Mouse (Mus musculus) inflammation-experienced regulatory T-cells, adult 16 weeks (primary cell): ENCODE measurements around the gene Npdc1. TPM values are rescaled to one million over a fixed set of nuclear protein-coding genes. Genes with fewer than 3 reads are reported as not detected.

Experiments
- polyA plus RNA-seq: library from polyadenylated mRNA; unstranded; fragments of 100-300 nt; shearing (Covaris generic); gene quantifications from one replicate; pipeline ENCODE4 v1.2.1, GENCODE M21; 2017

Npdc1 gene
- 3.4 TPM for polyA plus RNA-seq

DNA sequence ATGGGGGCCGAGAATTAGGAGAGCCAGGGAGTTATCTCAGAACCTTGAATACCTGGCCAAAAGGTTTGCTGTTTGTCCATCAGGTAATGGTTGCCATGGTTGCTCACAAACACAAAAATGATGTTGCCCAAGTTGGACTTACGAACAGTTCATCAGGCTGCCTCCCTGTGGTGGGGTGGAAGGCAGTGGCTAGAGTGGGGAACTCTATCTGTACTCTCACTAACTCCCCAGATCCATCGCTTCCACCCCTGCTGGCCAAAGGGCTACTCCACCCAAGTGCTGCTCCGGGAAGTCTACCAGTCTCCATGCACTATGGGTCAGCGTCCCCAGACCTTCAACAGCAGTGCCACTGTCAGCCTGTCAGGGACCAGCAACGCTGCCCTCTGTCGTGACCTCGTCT lies at the start of gene Npdc1:
Gene Npdc1 (plus strand): TSS at position 301 of the 400 bp plus-strand sequence.

DNA sequence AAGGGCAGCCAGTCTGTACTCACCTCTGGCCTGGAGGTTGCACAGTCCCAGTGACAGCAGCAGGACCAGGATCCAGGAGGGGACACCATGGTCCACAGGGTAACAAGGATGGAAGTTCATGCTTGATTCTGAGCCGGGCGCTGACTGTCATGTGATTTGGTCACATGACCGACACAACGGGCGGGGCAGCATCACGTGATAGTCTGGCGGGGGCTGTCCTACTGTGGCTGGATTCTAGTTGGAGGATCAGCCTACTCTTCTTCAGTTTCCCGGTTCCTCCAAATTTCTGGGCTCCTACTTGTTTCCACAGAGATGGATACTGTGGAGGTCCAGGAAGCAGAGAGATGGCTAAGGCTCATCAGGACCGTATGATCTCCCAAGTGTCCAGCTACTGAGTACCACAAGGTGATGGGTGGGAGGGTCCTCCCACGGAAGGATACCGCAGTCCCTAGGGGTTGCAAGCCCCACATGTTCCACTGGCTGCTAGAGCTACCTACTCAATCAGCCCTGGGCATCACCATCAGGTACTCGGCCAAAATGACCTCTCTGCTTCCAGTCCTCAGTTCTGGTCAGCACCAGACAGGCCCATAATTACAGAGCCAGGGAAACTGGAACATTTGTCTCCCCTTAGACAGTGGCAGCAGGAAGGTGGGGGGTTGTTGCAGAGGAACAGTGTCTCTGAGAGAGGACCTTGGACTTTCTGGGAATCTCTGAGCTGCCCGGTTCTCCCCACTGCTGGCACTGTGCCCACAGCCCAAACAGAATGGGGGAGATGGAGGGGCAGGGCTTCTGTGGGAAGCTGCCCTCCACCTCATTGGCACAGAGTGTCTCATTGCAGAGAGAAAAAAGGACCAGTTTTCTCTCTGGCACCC lies 42.7 kb upstream of the Npdc1 start, which contains the start of gene Dpp7:
Gene Dpp7 (minus strand): TSS at position 152 of the 872 bp plus-strand sequence.

DNA sequence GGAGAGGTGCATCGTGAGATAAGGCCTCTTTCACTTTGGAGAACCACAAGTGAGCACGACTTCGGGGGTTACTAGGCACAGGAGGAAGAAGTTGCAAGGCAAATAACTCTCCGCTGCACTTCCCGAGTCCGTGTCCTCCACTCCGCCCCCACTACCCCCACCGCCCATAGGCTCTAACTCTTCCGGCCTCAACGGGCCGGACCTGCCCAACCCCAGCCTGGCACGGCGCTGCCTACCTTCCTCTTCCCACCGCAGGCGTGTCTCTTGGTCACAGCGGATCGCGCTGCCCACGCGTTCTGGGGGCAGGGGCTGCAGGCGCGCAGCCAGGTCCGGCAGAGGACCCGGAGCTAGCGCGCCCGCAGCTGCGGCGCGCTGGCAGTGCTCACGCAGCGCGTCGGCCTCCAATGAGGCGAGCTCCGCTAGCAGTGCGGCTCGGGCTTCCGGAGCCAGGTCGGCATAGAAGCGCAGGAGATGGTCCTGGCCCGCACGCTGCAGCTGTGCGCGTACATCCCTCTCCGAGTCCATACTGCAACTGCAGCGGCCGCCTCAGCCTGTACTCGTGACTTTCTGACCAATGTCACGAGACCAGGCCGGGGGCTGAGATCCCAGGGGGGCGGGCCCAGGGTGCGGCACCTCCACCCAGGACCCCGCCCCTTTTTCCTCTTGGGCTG lies 33.9 kb upstream of the Npdc1 start, which contains the start of gene Uap1l1:
Gene Uap1l1 (minus strand): TSS at position 592 of the 671 bp plus-strand sequence.

DNA sequence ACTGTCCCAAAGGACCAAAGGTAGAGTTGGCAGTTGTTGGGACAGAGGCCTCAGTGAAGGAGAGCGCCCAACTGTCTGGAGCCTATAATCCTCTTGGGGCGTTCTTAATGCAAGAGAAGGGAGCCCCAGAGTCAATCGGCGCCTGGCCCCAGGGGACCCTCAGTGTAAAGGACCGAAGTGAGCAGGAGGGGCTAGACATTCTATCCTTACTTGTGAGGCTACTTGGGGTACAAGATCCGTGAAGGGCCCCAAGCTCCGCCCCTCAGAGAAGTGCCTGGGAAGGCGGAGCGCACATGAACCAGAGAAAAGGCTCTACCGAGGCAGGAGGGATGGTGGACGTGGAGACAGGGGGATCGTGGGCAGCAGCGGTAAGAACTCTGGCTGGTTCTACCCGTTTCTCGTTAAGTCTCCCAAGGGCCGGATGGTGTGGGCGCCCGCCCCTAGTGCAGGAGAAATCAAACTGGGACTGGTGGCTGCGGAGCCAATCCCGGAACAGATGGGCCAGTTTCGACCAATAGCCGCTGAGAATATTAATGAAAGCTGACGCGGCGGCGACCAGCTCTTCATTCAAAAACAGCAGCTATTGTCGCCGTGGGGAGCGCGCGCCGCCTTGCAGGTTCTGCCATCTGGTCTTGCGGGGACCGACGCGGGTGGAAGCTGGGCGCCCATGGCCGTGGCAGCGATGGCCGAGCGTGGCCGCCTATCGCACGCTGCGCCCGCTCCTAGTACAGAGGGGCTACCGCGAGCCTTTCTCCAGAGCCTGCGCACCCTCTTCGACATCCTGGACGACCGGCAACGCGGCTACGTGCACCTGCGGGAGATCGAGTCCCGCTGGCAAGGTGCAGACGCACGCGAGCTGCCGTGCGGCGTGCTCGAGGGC lies 27.1 kb upstream of the Npdc1 start, which contains the start of gene Sapcd2:
Gene Sapcd2 (plus strand): TSS at position 558 of the 880 bp plus-strand sequence.

DNA sequence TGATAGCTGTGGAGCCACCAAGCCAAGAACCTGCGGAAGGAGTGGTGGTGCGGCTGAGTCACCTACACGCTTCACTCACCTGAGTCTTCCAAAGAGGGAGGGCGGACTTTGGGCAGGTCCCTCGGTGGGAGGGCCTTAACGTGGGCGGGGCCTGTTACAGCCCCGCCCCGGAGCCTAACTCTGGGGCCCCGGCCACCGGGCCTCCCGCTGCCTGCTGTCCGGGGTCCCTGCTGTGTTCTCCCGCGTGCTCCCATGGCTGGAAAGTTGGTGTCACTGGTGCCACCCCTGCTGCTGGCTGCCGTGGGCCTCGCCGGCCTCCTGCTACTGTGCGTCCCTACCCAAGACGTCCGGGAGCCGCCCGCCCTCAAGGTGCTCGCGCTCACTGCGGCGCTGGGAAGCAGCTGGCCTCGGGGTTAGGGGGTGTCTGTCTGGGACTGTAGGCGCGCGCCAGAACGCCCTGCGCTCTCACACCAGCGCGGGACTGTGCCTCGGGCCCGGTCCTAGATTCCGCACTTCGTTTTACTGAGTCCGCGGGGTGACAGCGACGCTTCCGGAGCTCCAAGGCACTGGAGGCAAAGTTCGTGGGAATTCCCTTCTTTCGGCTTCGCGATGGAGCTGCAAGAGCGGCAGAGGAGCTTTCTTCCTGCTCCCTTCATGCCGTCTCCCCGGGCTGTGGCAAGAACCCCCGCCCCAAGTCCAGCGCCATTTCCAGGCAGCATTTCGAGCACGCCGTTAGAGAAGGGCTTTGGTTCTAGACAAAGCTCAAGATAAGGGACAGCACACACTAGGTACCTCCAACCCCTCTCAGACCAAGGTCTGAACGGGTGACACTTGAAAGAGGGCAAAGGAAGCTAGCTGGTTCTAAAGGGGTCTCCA lies 3.2 kb upstream of the Npdc1 start, which contains the start of gene Entpd2:
Gene Entpd2 (plus strand): TSS at position 154 of the 876 bp plus-strand sequence.

DNA sequence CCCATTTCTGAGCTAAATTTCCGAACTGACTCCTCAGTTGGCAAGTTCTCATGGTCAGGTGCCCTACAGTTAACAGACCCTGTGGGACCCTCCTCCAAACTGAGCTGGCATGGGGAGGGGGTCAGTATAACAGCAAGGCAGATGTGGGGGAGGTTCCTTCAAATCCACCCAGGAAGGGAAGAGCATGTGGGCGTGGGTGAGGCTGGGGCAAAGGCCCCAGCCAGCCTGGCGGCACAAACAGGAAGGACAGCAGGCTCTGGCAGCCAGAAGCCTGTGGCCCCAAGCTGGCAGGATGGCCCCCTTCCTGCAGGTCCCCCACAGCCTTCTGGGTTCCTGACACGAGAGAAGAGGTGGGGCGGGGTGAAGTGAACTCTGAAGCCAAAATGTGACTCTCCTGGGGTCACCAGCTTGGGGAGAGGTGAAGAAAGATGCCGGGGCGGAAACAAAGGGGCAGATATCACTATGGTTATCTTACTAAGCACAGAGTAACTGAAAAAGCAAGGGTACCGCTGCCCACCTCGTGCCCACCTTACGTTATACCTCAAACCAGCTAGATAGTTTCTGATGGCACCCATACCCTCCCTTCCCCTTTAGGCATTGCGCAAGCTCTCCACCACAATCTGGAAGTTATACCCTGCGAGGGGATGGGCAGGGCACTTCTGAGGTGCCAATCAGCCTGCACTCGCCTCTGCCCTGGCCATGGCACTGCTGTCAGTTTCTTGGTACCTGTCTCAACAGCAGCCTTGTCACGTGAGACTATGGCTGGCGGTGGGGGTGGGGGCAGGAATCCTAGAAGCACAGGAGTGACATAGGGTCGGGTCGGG lies 23.6 kb downstream of the Npdc1 start, which contains the start of gene Fut7:
Gene Fut7 (plus strand): TSS at position 681 of the 824 bp plus-strand sequence.

DNA sequence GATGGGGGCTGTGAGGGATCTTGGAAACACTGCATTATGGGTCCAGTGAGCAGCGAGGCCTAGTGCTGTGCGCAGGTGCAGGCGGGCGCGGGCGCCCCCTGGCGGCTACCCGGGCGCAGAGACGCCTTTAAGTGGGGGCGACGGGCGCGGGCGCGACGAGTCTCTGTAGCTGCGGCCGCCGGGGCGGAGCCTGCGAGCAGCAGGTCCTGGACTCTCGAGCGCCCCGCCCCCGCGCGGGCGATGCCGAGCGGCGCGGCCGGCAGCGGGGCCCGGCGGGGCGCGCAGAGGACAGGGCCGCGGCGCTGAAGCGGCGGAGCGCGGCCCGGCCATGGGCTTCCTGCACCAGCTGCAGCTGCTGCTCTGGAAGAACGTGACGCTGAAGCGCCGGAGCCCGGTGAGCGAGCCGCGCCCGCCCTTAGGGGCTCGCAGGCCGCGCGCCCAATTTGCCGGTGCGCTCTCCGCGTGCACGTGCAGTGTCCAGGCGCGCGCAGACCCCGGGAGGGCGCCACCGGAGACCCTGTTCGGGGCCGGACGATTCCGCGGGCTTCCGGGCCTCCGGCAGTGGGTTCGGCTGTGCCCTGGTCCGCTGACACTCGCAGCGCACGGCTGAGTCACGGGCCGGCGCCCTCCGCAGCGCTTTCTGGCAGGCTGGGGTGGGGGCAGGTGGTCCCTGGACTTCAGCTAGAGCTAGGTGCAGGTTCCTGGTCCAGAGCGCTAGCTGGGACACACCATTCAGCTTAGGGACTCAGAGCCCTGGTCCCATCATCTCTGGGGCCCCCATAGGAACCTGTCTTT lies 29.5 kb downstream of the Npdc1 start, which contains the start of gene Abca2:
Gene Abca2 (plus strand): TSS at position 262 of the 795 bp plus-strand sequence.

DNA sequence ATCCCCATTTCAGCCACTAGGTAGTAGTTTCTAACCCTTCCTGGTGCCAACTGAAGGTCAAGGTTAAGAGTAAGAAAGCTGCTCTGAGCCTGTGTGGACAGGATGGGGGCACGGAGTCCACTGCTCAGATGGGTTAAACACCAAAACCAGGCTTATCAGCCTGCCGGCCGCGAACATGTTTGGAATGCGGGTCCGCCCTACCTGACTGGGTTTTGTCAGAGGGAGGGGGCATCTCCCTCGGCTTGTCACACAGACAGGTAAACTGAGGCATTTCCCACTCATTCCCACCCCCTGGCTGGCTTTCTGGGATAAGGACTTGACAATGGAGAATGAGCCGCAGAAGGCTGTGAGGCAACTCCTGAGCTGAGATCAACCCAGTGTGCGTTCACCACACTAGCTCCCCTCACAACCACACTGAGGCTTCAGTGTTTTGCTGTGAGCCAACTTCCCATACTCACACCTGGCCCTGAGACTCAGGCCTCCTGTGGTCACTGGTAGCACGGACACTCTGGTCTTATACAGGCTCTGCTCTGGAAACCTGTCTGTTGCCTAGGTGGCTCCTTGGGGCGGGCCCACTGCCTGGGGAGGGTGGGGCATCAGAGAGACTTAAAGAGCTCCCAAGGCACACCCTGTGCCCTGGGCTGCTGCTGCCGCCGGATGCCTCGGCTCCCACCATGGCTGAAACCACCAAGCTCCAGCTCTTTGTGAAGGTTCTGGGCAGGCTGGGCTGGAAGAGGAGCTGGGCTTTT lies 57.2 kb downstream of the Npdc1 start, which contains the start of gene Clic3:
Gene Clic3 (plus strand): TSS at position 634 of the 749 bp plus-strand sequence.

Other genes starting within 250 kb of the Npdc1 start
- 0.72 TPM for gene Nrarp, start 218.6 kb upstream of the Npdc1 start, polyA plus RNA-seq
- 176 TPM for gene Tor4a, start 202.5 kb upstream of the Npdc1 start, polyA plus RNA-seq
- 202 TPM for gene Nelfb, start 187.9 kb upstream of the Npdc1 start, polyA plus RNA-seq
- not detected for gene Stpg3, start 184.7 kb upstream of the Npdc1 start, polyA plus RNA-seq
- 1.7 TPM for gene Fam166a, start 180.6 kb upstream of the Npdc1 start, polyA plus RNA-seq
- gene Tubb4b, start 174.6 kb upstream of the Npdc1 start, polyA plus RNA-seq: 214 TPM
- not detected for gene Slc34a3, start 165.0 kb upstream of the Npdc1 start, polyA plus RNA-seq
- not detected for gene Rnf224, start 162.6 kb upstream of the Npdc1 start, polyA plus RNA-seq
- gene Rnf208, start 157.1 kb upstream of the Npdc1 start, polyA plus RNA-seq: not detected
- gene Cysrt1, start 156.9 kb upstream of the Npdc1 start, polyA plus RNA-seq: not detected
- gene AL732309.1, start 152.5 kb upstream of the Npdc1 start, polyA plus RNA-seq: 8.7 TPM
- gene Tmem203, start 143.9 kb upstream of the Npdc1 start, polyA plus RNA-seq: 17.5 TPM
- 5.5 TPM for gene Tprn, start 136.7 kb upstream of the Npdc1 start, polyA plus RNA-seq
- 131 TPM for gene Ssna1, start 126.9 kb upstream of the Npdc1 start, polyA plus RNA-seq
- gene Anapc2, start 126.9 kb upstream of the Npdc1 start, polyA plus RNA-seq: 120 TPM
- not detected for gene Tmem210, start 111.2 kb upstream of the Npdc1 start, polyA plus RNA-seq
- gene Lrrc26, start 109.4 kb upstream of the Npdc1 start, polyA plus RNA-seq: not detected
- gene Grin1, start 80.2 kb upstream of the Npdc1 start, polyA plus RNA-seq: 0.10 TPM
- 23.8 TPM for gene Man1b1, start 67.0 kb upstream of the Npdc1 start, polyA plus RNA-seq
- gene Dpp7, start 43.0 kb upstream of the Npdc1 start, polyA plus RNA-seq: 28.5 TPM
- gene Uap1l1, start 33.7 kb upstream of the Npdc1 start, polyA plus RNA-seq: 18.3 TPM
- 1.2 TPM for gene Sapcd2, start 27.0 kb upstream of the Npdc1 start, polyA plus RNA-seq
- not detected for gene Entpd2, start 3.5 kb upstream of the Npdc1 start, polyA plus RNA-seq
- gene Fut7, start 23.9 kb downstream of the Npdc1 start, polyA plus RNA-seq: 10.9 TPM
- gene Abca2, start 29.4 kb downstream of the Npdc1 start, polyA plus RNA-seq: 30.7 TPM
- gene Clic3, start 57.5 kb downstream of the Npdc1 start, polyA plus RNA-seq: 3.9 TPM
- 100 TPM for gene Paxx, start 61.7 kb downstream of the Npdc1 start, polyA plus RNA-seq
- not detected for gene Ptgds, start 70.7 kb downstream of the Npdc1 start, polyA plus RNA-seq
- not detected for gene Lcn12, start 94.6 kb downstream of the Npdc1 start, polyA plus RNA-seq
- 130 TPM for gene Fbxw5, start 101.4 kb downstream of the Npdc1 start, polyA plus RNA-seq
- 10.9 TPM for gene C8g, start 102.4 kb downstream of the Npdc1 start, polyA plus RNA-seq
- 124 TPM for gene Traf2, start 147.6 kb downstream of the Npdc1 start, polyA plus RNA-seq
- gene Edf1, start 158.5 kb downstream of the Npdc1 start, polyA plus RNA-seq: 318 TPM
- gene Mamdc4, start 175.5 kb downstream of the Npdc1 start, polyA plus RNA-seq: 0.45 TPM
- 73.4 TPM for gene Phpt1, start 175.9 kb downstream of the Npdc1 start, polyA plus RNA-seq
- not detected for gene Ajm1, start 182.4 kb downstream of the Npdc1 start, polyA plus RNA-seq
- 17.8 TPM for gene Rabl6, start 209.2 kb downstream of the Npdc1 start, polyA plus RNA-seq
- not detected for gene Ccdc183, start 218.3 kb downstream of the Npdc1 start, polyA plus RNA-seq
- gene Tmem141, start 222.7 kb downstream of the Npdc1 start, polyA plus RNA-seq: 1.0 TPM
- gene Fcna, start 228.7 kb downstream of the Npdc1 start, polyA plus RNA-seq: 16.4 TPM